Mouse (Mus musculus): ENCODE results near the gene Fkbp9.
A peak's percentile ranks its signal among the peaks of the same experiment; 100 is the strongest.

Fkbp9 gene

DNA sequence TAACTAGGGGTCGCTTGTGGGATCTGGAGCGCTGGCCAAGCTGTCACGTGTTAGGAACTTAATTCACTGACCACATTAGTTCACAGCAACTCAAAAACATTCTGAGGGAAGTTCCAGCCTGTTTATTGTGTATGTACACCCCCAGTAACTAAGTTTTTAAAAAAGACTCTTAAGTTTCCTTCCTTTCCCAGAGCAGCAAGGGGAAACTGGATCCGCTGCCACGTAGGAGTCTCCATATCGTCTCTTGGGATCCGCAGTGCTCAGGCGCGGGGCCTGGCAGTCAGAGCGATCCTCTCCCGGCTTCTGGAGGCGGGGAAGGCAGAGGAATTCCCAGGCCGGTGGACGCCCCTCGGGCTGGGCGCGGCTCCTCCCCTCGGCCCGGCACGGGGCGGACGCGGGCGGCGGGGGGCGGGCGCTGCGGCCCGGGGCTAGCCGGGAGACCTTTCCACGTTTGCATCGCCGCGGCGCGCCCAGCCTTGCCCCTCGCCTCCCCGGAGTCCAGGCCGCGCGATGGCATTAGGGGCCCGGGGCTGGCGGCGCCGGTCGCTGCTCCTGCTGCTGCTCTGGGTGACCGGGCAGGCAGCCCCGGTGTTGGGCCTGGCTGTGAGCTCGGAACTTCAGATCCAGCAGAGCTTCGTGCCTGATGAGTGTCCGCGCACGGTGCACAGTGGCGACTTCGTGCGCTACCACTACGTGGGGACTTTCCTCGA is at the start of gene Fkbp9:
Gene Fkbp9 (plus strand): TSS at position 363 of the 710 bp plus-strand sequence.
- DNase-seq (ENCODE audit: low spot score in 2 of 2): peak; percentile 18 to 38

GRCm38 (mm10) chr6:56783561-56784272 is 48.1 kb upstream of the Fkbp9 start:
- DNase-seq (ENCODE audit: low spot score in 2 of 2): no peak

- DNase-seq (ENCODE audit: low spot score in 2 of 2): no peak
These were observed 46.8 kb upstream of the Fkbp9 start for GRCm38 (mm10) chr6:56785068-56785467.

GRCm38 (mm10) chr6:56787668-56788067 is 44.2 kb upstream of the Fkbp9 start:
- DNase-seq (ENCODE audit: low spot score in 2 of 2): no peak

DNA sequence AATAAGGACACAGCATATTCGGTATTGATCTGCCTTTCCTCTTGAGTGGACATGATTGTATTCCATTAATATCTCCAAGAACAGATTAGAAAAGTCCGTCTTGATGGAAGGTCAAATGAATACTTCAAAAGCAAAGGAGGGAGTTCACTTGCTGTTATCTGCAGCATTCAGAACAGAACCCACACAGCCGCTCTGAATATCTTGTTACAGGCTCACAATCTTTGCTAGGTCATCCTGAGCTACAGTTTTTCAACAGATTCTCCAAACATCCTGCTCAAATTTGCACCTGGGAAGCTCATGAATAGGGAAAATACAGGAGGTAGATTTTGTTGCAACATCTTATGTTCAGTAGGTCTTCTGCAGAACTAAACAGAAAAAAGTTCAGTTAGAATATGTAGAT is 42.5 kb upstream of the Fkbp9 start:
- no peak for DNase-seq (ENCODE audit: low spot score in 2 of 2)

- no peak for DNase-seq (ENCODE audit: low spot score in 2 of 2)
These were observed 37.0 kb upstream of the Fkbp9 start for GRCm38 (mm10) chr6:56794834-56795233.

DNA sequence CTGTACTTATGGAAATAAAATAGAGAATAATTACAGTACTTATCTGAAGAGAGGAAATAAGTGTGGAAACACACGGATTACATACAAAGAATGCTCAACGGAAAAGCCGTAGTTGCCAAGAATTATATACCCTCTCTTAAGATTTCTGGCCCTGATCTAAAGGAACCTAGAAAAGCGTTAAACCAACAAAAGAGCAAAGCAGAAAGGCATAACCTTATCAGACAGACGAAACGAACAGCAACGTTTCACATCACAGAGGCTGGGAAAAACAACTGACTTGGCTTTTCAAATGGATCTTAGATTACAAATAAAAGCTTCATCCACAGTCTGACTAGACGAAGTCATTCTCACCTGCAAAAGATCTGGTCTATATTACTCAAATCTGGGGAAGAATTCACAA is 35.6 kb upstream of the Fkbp9 start:
- no peak for DNase-seq (ENCODE audit: low spot score in 2 of 2)

- peak; percentile 31 to 61 for DNase-seq (ENCODE audit: low spot score in 2 of 2)
These were observed 35.2 kb upstream of the Fkbp9 start for GRCm38 (mm10) chr6:56796668-56797141.

DNA sequence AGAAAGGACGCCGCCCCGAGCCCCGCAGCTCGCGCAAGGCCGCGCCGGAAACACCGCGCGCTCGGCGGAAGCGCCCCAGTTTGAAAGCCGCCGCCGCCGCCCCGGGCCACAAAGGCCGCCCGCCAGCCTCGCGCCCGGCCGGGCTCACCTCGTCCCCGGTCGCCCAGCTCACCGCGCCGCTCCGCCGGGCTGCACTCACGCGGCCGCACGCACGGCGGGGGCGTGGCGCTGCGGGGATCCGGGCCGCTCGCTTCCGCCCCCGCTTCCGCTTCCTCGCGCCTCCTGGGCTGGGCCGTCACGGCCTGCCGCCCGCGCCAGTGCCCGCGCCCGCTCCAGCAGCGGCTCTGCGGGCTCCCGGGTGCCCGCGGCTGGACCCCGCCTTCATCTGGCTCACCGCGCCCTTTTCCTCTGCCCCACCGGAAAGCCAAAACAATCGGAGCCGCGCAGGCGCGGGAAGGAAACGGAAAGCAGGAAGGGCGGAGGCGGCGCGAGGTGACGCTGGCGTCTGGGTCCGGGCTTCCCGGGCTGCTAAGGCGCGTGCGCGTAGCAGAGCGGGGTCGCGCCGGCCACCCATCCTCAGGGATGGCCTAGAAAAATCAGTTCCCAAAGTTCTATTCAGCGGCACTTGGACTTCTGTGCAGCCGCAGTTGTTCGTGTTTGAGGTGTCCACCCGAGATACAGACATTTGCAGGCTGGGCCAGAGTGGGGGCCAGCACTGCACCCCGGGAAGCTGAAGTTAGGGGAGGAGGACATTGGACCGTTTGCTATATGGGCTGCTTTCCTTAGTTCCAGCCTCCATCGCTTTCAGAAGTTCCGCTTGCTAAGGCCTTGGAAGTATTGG is 34.3 kb upstream of the Fkbp9 start, which contains the start of gene Kbtbd2:
Gene Kbtbd2 (minus strand): TSS at position 503 of the 841 bp plus-strand sequence.
- peak; percentile 92 to 94 for DNase-seq (ENCODE audit: low spot score in 2 of 2)

GRCm38 (mm10) chr6:56798152-56798465 is 33.8 kb upstream of the Fkbp9 start:
- DNase-seq (ENCODE audit: low spot score in 2 of 2): no peak

DNA sequence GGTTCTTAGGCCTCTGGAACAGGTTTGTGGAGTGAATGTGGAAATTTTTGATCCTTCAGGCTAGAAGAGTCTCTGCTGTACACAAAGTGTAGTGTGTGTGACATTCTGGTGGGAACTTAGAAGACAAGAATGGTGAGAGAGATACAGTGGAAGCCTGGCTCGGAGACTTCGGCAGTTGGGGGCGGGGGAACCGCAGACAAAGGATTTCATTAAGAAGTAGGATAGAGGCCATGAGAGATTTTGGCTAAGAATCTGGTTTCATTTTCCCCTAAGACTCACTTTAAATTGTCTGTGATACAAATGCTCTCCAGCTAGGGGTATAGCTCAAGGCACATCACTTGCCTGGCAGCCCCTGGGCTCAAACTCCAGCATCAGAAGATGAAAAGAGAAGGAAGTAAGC is 26.8 kb upstream of the Fkbp9 start:
- DNase-seq (ENCODE audit: low spot score in 2 of 2): no peak

- DNase-seq (ENCODE audit: low spot score in 2 of 2): no peak
These were observed 25.7 kb upstream of the Fkbp9 start for GRCm38 (mm10) chr6:56806195-56806594.

GRCm38 (mm10) chr6:56808656-56809055 is 23.2 kb upstream of the Fkbp9 start:
- peak in 1 of 2 experiments; percentile 32 for DNase-seq (ENCODE audit: low spot score in 2 of 2)

DNA sequence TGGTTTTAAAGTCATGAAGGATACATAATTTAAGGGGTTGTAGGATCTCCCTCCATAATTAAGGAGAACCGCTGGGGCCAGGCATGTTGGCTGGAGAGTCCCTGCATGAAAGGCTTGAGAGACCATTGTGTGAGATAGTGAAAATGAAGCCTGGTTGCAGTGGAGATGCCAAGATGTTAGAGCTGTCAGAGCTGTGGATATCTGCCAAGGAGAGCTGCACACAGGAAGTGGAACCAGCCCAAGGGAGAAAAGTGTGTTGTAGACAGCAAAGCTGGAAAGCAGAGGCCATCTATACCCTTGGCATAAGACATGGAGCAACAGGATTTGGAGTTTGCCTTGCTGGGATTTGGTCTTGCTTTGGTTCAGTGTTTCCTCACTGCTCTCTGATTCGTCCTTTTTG is 18.5 kb upstream of the Fkbp9 start:
- DNase-seq (ENCODE audit: low spot score in 2 of 2): no peak

- DNase-seq (ENCODE audit: low spot score in 2 of 2): no peak
These were observed 13.3 kb upstream of the Fkbp9 start for GRCm38 (mm10) chr6:56818436-56819123.

- DNase-seq (ENCODE audit: low spot score in 2 of 2): no peak
These were observed 12.8 kb upstream of the Fkbp9 start for GRCm38 (mm10) chr6:56819124-56819487.

- no peak for DNase-seq (ENCODE audit: low spot score in 2 of 2)
These were observed 6.2 kb upstream of the Fkbp9 start for GRCm38 (mm10) chr6:56825657-56826056.

GRCm38 (mm10) chr6:56832407-56832796 is 543 bp downstream of the Fkbp9 start:
- no peak for DNase-seq (ENCODE audit: low spot score in 2 of 2)

GRCm38 (mm10) chr6:56832830-56833229 is 971 bp downstream of the Fkbp9 start:
- DNase-seq (ENCODE audit: low spot score in 2 of 2): no peak

DNA sequence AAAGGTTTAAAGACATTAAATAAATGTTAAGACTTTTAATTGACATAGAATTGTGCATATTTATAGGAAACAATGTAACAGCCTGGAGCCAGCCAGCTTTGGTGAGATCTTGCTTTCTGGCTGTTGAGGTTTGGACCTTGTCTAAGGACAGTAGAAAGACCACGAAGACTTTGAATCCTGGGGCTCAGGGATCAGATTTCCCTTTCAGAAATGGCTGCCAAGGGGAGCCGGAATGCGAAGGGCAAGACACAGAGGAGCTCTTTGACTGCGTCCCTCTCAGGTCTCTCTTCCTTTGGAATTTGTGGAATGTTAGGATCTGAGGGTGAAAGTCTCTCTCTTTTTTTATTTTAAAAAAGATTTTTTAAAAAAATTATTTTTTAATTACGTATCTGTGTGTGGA is 2.9 kb downstream of the Fkbp9 start:
- no peak for DNase-seq (ENCODE audit: low spot score in 2 of 2)

DNA sequence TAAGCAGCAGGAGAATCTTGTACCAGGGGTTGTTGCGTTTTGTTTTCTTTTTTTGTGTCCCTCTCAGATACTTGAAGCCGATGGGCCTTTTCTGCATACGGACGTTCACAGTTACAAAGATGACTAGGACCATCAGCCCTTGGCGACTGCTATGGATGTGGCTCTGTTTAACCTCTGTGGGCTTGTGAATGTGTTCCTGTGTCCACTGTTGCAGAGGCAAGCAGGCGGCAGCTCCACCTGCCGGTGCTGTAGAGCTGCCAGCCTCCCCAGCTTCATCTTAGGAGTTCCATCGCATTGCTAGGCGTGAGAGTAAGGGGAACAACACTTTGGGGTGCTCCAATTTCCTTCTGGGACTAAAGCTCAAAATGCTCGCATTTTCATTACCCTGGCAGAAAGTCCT is 3.7 kb downstream of the Fkbp9 start:
- no peak for DNase-seq (ENCODE audit: low spot score in 2 of 2)

GRCm38 (mm10) chr6:56837166-56837565 is 5.3 kb downstream of the Fkbp9 start:
- DNase-seq (ENCODE audit: low spot score in 2 of 2): no peak

Data from spleen, postnatal 10 days (tissue).